Mouse (Mus musculus) heart, postnatal 0 days (tissue): ENCODE measurements around the gene Fkrp. TPM values are rescaled to one million over a fixed set of nuclear protein-coding genes. Genes with fewer than 3 reads are reported as not detected.

Experiments used
- ATAC-seq: fragments of 200-750 bp; cut with Nextera tagmentation; 2 replicates; pipeline ENCODE4 v1.8.0; 2017; ENCODE audit warnings: low read depth, moderate number of reproducible peaks, moderate library complexity; ENCODE audit not compliant: insufficient read depth
- DNase-seq: peaks from one replicate; pipeline ENCODE4 v3.0.0-alpha.2; 2016; ENCODE audit warnings: low spot score
- H3K27ac ChIP-seq: fragments of 300-500 bp; sonication (generic); 2 replicates; pipeline ENCODE4 v1.5.1; 2014; ENCODE audit warnings: low read depth, mild to moderate bottlenecking
- H3K27me3 ChIP-seq: fragments of 300-500 bp; sonication (generic); 2 replicates; pipeline ENCODE4 v1.6.1; 2014; ENCODE audit warnings: low read length, mixed read lengths; ENCODE audit not compliant: control insufficient read depth, insufficient read depth
- H3K36me3 ChIP-seq: fragments of 300-500 bp; sonication (generic); replicated peaks from 2 replicates; pipeline ENCODE4 v1.6.1; 2014; ENCODE audit warnings: low read length, mixed read lengths; ENCODE audit not compliant: control insufficient read depth, insufficient read depth
- H3K4me1 ChIP-seq: fragments of 300-500 bp; sonication (generic); 2 replicates; pipeline ENCODE4 v1.6.1; 2014; ENCODE audit warnings: antibody characterized with exemption; ENCODE audit not compliant: control insufficient read depth, insufficient read depth
- H3K4me2 ChIP-seq: fragments of 300-500 bp; sonication (generic); 2 replicates; pipeline ENCODE4 v1.6.1; 2014; ENCODE audit warnings: low read depth, mild to moderate bottlenecking, low read length, moderate library complexity
- H3K4me3 ChIP-seq: fragments of 300-500 bp; sonication (generic); 2 replicates; pipeline ENCODE4 v1.5.1; 2014; ENCODE audit warnings: low read depth, low read length
- H3K9ac ChIP-seq: fragments of 300-500 bp; sonication (generic); replicated peaks from 2 replicates; pipeline ENCODE4 v1.6.1; 2014; ENCODE audit warnings: low read depth, low read length, mixed read lengths
- H3K9me3 ChIP-seq: fragments of 300-500 bp; sonication (generic); replicated peaks from 2 replicates; pipeline ENCODE4 v1.6.1; 2016; ENCODE audit warnings: low read length; ENCODE audit not compliant: control insufficient read depth
- CTCF ChIP-seq: IDR thresholded peaks from 2 replicates; pipeline ENCODE4 v1.5.1; 2016; ENCODE audit warnings: antibody characterized with exemption, control low read depth, low read depth
- EP300 ChIP-seq: IDR thresholded peaks from 2 replicates; pipeline ENCODE4 v1.6.1; 2016; ENCODE audit warnings: antibody characterized with exemption, low read depth
- WGBS: fragments of 180-500 bp; shearing (Covaris S2); extraction: QIAGEN DNeasy Blood & Tissue Kit; methylation state at CpG from one replicate; pipeline ENCODE4 v1.1.7; 2014; 5-methylcytosine and 5-hydroxymethylcytosine counted together
- polyA plus RNA-seq: library from polyadenylated mRNA; unstranded; fragments of >200 nt; fragmentation: Nextera tagmentation; extraction: Ambion mirVana; gene quantifications from 2 replicates; pipeline ENCODE4 v1.2.1, GENCODE M21; 2015
- total RNA-seq: library from RNA; depleted of rRNA; stranded (reverse); fragments of >200 nt; gene quantifications from 2 replicates; pipeline ENCODE4 v1.2.3, GENCODE M21; 2014; ENCODE audit warnings: low replicate concordance

Gene Fkrp
- total and polyA plus RNA-seq, 2 experiments from 2014 or later = 28.9 to 54.2 TPM

DNA sequence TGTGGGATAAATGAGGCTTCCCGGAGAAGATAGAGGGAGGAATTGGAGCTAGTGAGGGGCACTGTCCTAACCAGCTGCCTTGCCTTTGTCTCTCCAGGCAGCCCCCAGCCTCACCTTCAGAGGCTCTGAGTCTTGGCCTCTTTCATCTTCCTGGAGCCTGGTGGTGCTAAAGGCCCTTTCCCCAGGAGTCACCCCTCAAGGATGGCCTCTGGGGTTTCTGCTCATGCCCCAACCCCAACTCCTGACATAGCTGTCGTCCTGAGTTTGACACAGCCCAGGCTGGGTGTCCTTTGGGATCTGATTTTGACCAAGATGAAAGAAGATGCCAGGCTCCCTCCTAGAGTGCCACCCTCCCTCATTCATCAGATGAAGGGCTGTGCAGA, 23.6 kb upstream of the Fkrp start:
- H3K4me1 ChIP-seq = peaks cover 10% of the 10 kb centered on the region; the same call in 1 of the 2 replicates
- no peak overlapping the region for H3K9ac ChIP-seq
- no peak overlapping the region for H3K4me3 ChIP-seq
- no peak overlapping the region for H3K27ac ChIP-seq
- no peak for DNase-seq
- H3K27me3 ChIP-seq = no peaks in the 10 kb centered on the region
- H3K36me3 ChIP-seq = peaks cover 49% of the 10 kb centered on the region
- TF ChIP-seq EP300 = no peak
- TF ChIP-seq CTCF = no peak
- ATAC-seq = no peak
- no peaks in the 10 kb centered on the region for H3K9me3 ChIP-seq
- 78% methylated on average over 2 of the region's 2 CpGs for WGBS
- H3K4me2 ChIP-seq = no peak overlapping the region

DNA sequence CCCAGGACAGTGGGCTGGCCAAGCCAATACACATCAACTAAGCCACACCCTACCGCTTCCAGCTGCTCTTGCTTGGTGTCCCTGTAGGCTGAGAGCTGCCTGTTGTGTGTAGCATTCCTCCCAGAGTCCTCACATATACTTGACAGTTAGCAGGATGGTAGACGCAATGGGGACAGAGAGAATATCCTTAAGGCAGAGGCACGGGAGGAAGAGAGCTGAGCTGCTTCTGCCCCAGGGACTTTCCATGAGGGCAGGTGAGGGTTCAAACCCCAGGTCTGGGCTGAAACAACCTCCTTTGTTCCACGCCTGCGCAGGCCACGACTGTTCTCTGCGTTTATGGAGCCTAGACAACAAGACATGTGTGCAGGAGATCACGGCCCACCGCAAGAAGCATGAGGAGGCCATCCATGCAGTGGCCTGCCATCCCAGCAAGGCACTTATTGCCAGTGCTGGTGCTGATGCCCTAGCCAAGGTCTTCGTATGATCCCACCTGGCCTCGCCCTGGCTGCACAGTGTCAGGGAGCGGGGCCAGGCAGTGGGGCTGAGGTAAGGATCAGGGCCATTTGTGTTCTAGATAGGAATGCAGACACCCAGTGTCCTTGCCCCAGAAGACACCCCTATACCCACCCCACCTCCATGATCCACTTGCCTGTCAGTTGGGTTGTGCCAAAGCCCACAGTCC, 23.0 kb upstream of the Fkrp start:
- H3K9ac ChIP-seq = no peak overlapping the region
- H3K36me3 ChIP-seq = peaks cover 54% of the 10 kb centered on the region
- ATAC-seq = no peak
- peaks cover 10% of the 10 kb centered on the region; the same call in 1 of the 2 replicates for H3K4me1 ChIP-seq
- TF ChIP-seq CTCF (no peak), EP300 (no peak)
- no peaks in the 10 kb centered on the region for H3K9me3 ChIP-seq
- no peak overlapping the region for H3K4me3 ChIP-seq
- no peak for DNase-seq
- no peak overlapping the region for H3K27ac ChIP-seq
- H3K4me2 ChIP-seq = no peak overlapping the region
- 95% methylated on average over 12 of the region's 12 CpGs for WGBS
- H3K27me3 ChIP-seq = no peaks in the 10 kb centered on the region

DNA sequence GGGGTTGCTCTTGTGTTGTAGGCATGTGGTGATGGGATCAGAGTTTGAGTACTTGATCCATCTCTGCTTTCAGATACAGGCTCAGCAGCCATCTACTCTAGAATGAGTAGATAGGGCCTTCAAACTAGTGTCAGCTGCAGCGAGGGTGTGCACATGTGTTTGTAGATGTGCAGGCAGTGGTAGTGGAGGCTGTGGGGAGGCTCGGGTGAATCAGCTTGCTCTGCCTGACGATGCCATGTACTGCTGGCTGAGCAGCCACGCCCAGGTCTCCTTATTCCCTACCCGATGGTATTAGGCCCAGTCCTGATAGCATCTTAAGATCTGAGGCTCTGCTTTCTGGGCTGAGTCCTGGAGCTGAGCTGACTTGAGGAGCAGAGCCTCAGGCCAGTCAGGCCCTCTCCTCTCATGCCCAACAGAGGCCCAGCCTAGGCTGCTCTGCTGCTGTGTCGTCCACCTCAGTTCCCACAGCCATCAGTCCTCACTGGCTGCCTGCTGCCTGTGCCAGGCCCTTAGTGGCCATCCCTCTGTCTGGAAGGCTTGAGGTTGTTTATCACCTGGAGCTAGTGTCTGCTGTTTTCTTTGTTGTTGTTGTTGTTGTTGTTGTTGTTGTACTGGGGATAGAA, 22.4 kb upstream of the Fkrp start:
- DNase-seq (no peak), ATAC-seq (no peak)
- 74% methylated on average over 6 of the region's 6 CpGs for WGBS
- Histone ChIP-seq H3K27ac (no peak overlapping the region), H3K4me1 (peaks cover 5% of the 10 kb centered on the region; the same call in 1 of the 2 replicates), H3K27me3 (no peaks in the 10 kb centered on the region), H3K4me3 (no peak overlapping the region), H3K9ac (no peak overlapping the region), H3K36me3 (peaks cover 61% of the 10 kb centered on the region), H3K4me2 (no peak overlapping the region), H3K9me3 (no peaks in the 10 kb centered on the region)
- TF ChIP-seq CTCF (no peak), EP300 (no peak)

DNA sequence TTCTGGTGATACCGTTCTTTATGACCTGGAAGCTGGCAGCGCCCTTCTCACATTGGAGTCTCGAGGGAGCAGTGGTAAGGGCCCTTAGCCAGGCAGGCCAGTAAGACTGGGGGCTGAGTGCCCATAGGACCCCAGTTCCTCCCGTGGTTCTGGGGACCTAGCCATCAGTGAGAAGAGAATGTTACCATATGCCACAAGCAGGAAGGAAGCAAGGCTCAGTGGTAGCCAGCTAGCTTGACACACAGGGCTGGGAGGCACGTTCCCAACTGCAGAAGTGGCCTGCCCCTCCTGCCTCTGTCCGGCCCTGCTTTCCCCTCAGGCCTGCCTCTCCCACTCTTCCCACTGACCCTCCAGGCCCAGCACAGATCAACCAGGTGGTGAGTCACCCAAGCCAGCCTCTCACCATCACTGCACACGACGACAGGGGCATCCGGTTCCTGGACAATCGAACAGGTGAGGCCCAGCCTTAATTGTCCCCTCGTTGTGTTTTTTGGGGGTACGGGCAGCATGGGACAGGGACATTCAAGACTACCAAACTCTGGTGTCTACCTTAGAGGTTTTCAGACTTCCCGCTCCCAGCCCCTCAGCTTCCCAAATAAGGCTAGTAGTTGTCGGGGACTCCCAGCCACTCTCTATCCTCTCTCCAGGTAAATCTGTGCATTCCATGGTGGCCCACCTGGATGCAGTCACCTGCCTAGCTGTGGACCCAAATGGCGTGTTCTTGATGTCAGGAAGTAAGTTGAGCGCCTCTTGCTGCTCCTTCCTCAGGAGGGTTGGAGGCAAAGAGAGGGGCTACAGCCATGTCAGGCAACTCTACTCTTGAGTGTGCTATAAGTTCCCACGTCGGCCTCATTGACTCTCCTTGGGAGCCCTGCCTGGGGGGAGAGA, 21.6 kb upstream of the Fkrp start:
- Histone ChIP-seq H3K9me3 (no peaks in the 10 kb centered on the region), H3K9ac (no peak overlapping the region), H3K27me3 (no peaks in the 10 kb centered on the region), H3K4me3 (no peak overlapping the region), H3K36me3 (peaks cover 68% of the 10 kb centered on the region), H3K4me2 (no peak overlapping the region), H3K27ac (no peak overlapping the region), H3K4me1 (no peaks in the 10 kb centered on the region)
- DNase-seq (no peak), ATAC-seq (no peak)
- 90% methylated on average over 18 of the region's 18 CpGs for WGBS
- no peak for TF ChIP-seq EP300

DNA sequence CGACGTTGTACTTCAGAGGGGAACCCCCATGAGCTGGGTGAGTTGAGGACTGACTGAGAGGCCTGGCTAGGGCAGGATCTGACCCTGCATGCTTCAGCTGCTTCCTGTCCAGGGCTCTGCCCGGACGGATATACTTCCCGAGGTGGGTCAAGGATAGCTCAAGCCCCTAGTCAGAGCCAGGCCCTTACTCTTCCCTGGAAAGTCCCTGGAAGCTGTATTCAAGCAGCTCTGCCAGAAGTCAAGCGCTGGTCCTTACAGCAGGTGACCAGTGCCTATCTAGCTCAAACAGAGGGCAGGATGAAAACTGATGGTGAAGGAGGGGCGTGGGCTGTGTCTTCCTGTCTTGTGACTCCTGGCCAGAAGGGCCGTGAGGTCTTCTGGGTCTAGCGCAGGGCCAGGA, 13.9 kb upstream of the Fkrp start:
- Histone ChIP-seq H3K4me2 (no peak overlapping the region), H3K4me3 (no peak overlapping the region), H3K36me3 (peaks cover 92% of the 10 kb centered on the region), H3K4me1 (peaks cover 6% of the 10 kb centered on the region; the same call in 1 of the 2 replicates), H3K9me3 (no peaks in the 10 kb centered on the region), H3K27me3 (no peaks in the 10 kb centered on the region), H3K27ac (no peak overlapping the region), H3K9ac (no peak overlapping the region)
- ATAC-seq (no peak), DNase-seq (no peak)
- WGBS = 65% methylated on average over 9 of the region's 9 CpGs
- TF ChIP-seq CTCF (no peak), EP300 (no peak)
